In genomic region chr13:41321433-41321832, GRCm38 (mm10) we compare ENCODE assay signal across 13 mouse cellular contexts. TPM values are rescaled to one million over a fixed set of nuclear protein-coding genes. Genes with fewer than 3 reads are reported as not detected.
DNase-seq lines count a peak whose midpoint lies in the region; ATAC-seq and TF ChIP-seq lines count a peak whose summit lies in the region.
"Had no signal": no experiment of that assay in that cellular context is flagged by ENCODE, and none has a peak within 500 bp of the region (broad histone marks: within the 10 kb centered on the region; RNA-seq: fewer than 3 reads in every experiment).

No protein-coding gene starts in this region.

- WGBS in hindbrain, embryonic 10.5 days = 91% methylated on average over 3 of the region's 3 CpGs
- WGBS in hindbrain, embryonic 11.5 days = 94% methylated on average over 3 of the region's 3 CpGs
- WGBS in midbrain, embryonic 15.5 days = 77% methylated on average over 3 of the region's 3 CpGs
- 87% methylated on average over 3 of the region's 3 CpGs for WGBS in midbrain, embryonic 11.5 days
- WGBS in hindbrain, embryonic 12.5 days = 86% methylated on average over 3 of the region's 3 CpGs
- 51% methylated on average over 3 of the region's 3 CpGs for WGBS in stomach, embryonic 15.5 days
- 71% methylated on average over 3 of the region's 3 CpGs for WGBS in cerebellum, adult 2 months

- no peak for DNase-seq in hindbrain, embryonic 10.5 days (ENCODE audit: low spot score)
- no peak for DNase-seq in hindbrain, embryonic 11.5 days (ENCODE audit: low spot score)
- DNase-seq in midbrain, embryonic 11.5 days (ENCODE audit: low spot score, missing footprints) = no peak
- DNase-seq in cerebellum, adult 2 months = no peak
- no peak for DNase-seq in gastrocnemius, postnatal 36 days
- DNase-seq: right cerebral cortex, adult 18-20 months; thymus, postnatal 25 days had no signal

- H3K4me3 ChIP-seq in hindbrain, embryonic 10.5 days = no peak overlapping the region
- no peak overlapping the region for H3K4me3 ChIP-seq in hindbrain, embryonic 11.5 days (ENCODE audit: low read depth, low read length)
- H3K4me3 ChIP-seq in midbrain, embryonic 15.5 days = no peak overlapping the region
- H3K4me3 ChIP-seq in midbrain, embryonic 11.5 days (ENCODE audit: low read depth, low read length) = no peak overlapping the region
- H3K4me3 ChIP-seq in hindbrain, embryonic 12.5 days = no peak overlapping the region
- no peak overlapping the region for H3K4me3 ChIP-seq in stomach, embryonic 15.5 days (replicated peaks)
- no peak overlapping the region for H3K4me3 ChIP-seq in cerebellum, adult 2 months (replicated peaks; ENCODE audit: insufficient read depth, low read depth, low read length)
- H3K4me3 ChIP-seq: heart, embryonic 15.5 days had no signal

- H3K9ac ChIP-seq in hindbrain, embryonic 11.5 days (ENCODE audit: low read depth, low read length) = no peak overlapping the region
- H3K9ac ChIP-seq in midbrain, embryonic 15.5 days = no peak overlapping the region
- H3K9ac ChIP-seq in midbrain, embryonic 11.5 days (ENCODE audit: low read length) = no peak overlapping the region
- no peak overlapping the region for H3K9ac ChIP-seq in hindbrain, embryonic 12.5 days
- H3K9ac ChIP-seq in stomach, embryonic 15.5 days = no peak overlapping the region
- H3K9ac ChIP-seq: heart, embryonic 15.5 days had no signal

- 0 out of 2 replicates have a peak overlapping the region, but pooled peaks have one; percentile 43 for H3K27ac ChIP-seq in hindbrain, embryonic 10.5 days
- H3K27ac ChIP-seq in hindbrain, embryonic 11.5 days (ENCODE audit: low read depth, low read length) = no peak overlapping the region
- peak overlapping the region; percentile 61 for H3K27ac ChIP-seq in midbrain, embryonic 15.5 days
- no peak overlapping the region for H3K27ac ChIP-seq in midbrain, embryonic 11.5 days (ENCODE audit: low read depth, low read length)
- H3K27ac ChIP-seq in hindbrain, embryonic 12.5 days = peak overlapping the region; percentile 55; the same call in 1 of the 2 replicates
- peak overlapping the region; percentile 64; the same call in 1 of the 2 replicates for H3K27ac ChIP-seq in stomach, embryonic 15.5 days
- H3K27ac ChIP-seq in cerebellum, adult 2 months (ENCODE audit: insufficient read depth, low read length) = no peak overlapping the region
- H3K27ac ChIP-seq: heart, embryonic 15.5 days had no signal

- H3K9me3 ChIP-seq in hindbrain, embryonic 10.5 days = no peaks in the 10 kb centered on the region
- H3K9me3 ChIP-seq in hindbrain, embryonic 11.5 days (ENCODE audit: control insufficient read depth, low read length) = no peaks in the 10 kb centered on the region
- no peaks in the 10 kb centered on the region for H3K9me3 ChIP-seq in midbrain, embryonic 15.5 days
- H3K9me3 ChIP-seq in midbrain, embryonic 11.5 days (ENCODE audit: control insufficient read depth, low read length) = no peaks in the 10 kb centered on the region
- no peaks in the 10 kb centered on the region for H3K9me3 ChIP-seq in hindbrain, embryonic 12.5 days (replicated peaks)
- no peaks in the 10 kb centered on the region for H3K9me3 ChIP-seq in stomach, embryonic 15.5 days
- H3K9me3 ChIP-seq: heart, embryonic 15.5 days had no signal

- no peak for ATAC-seq in hindbrain, embryonic 11.5 days (ENCODE audit: low FRiP score)
- no peak for ATAC-seq in midbrain, embryonic 15.5 days (replicated peaks)
- no peak for ATAC-seq in midbrain, embryonic 11.5 days (ENCODE audit: low FRiP score)
- ATAC-seq in hindbrain, embryonic 12.5 days (ENCODE audit: low FRiP score) = no peak
- ATAC-seq in stomach, embryonic 15.5 days (ENCODE audit: insufficient read depth, low FRiP score, low read depth) = no peak

- H3K36me3 ChIP-seq in hindbrain, embryonic 10.5 days = peaks cover 23% of the 10 kb centered on the region
- H3K36me3 ChIP-seq in hindbrain, embryonic 11.5 days (ENCODE audit: control insufficient read depth, insufficient read depth, low read length) = peaks cover 3% of the 10 kb centered on the region
- H3K36me3 ChIP-seq in midbrain, embryonic 15.5 days (replicated peaks) = no peaks in the 10 kb centered on the region
- H3K36me3 ChIP-seq in midbrain, embryonic 11.5 days (ENCODE audit: control insufficient read depth, insufficient read depth, low read length) = peaks cover 3% of the 10 kb centered on the region; the same call in 1 of the 2 replicates
- peaks cover 10% of the 10 kb centered on the region for H3K36me3 ChIP-seq in hindbrain, embryonic 12.5 days
- peaks cover 2% of the 10 kb centered on the region for H3K36me3 ChIP-seq in stomach, embryonic 15.5 days

- intact Hi-C loops in gastrocnemius, postnatal 36 days (cut with DNase I) = no loop called here

- 0 out of 2 replicates have a peak, but pooled peaks cover 4% of the 10 kb centered on the region for H3K4me1 ChIP-seq in hindbrain, embryonic 10.5 days (replicated peaks)
- no peaks in the 10 kb centered on the region for H3K4me1 ChIP-seq in hindbrain, embryonic 11.5 days (replicated peaks; ENCODE audit: control insufficient read depth, insufficient read depth, low read length)
- H3K4me1 ChIP-seq in midbrain, embryonic 15.5 days = no peaks in the 10 kb centered on the region; the same call in 1 of the 2 replicates
- H3K4me1 ChIP-seq in midbrain, embryonic 11.5 days (ENCODE audit: control insufficient read depth, insufficient read depth, low read length) = peaks cover 4% of the 10 kb centered on the region
- H3K4me1 ChIP-seq in hindbrain, embryonic 12.5 days = no peaks in the 10 kb centered on the region; the same call in 1 of the 2 replicates
- H3K4me1 ChIP-seq in stomach, embryonic 15.5 days = 0 out of 2 replicates have a peak, but pooled peaks cover 10% of the 10 kb centered on the region
- no peaks in the 10 kb centered on the region; the same call in 1 of the 2 replicates for H3K4me1 ChIP-seq in cerebellum, adult 2 months (ENCODE audit: control insufficient read depth, insufficient read depth, low read length)
- H3K4me1 ChIP-seq: heart, embryonic 15.5 days had no signal

- no peak for TF ChIP-seq CTCF in cerebellum, adult 2 months (IDR thresholded peaks at IDR 0.05; ENCODE audit: borderline replicate concordance, insufficient read depth, low read depth, low read length)

- H3K27me3 ChIP-seq in hindbrain, embryonic 10.5 days (ENCODE audit: insufficient read depth, poor library complexity, severe bottlenecking) = no peaks in the 10 kb centered on the region
- H3K27me3 ChIP-seq in hindbrain, embryonic 11.5 days (ENCODE audit: control insufficient read depth, insufficient read depth, low read length) = no peaks in the 10 kb centered on the region
- H3K27me3 ChIP-seq in midbrain, embryonic 15.5 days (replicated peaks) = no peaks in the 10 kb centered on the region
- no peaks in the 10 kb centered on the region for H3K27me3 ChIP-seq in midbrain, embryonic 11.5 days (ENCODE audit: control insufficient read depth, insufficient read depth, low read length)
- H3K27me3 ChIP-seq in hindbrain, embryonic 12.5 days = no peaks in the 10 kb centered on the region
- no peaks in the 10 kb centered on the region for H3K27me3 ChIP-seq in stomach, embryonic 15.5 days (replicated peaks)
- no peaks in the 10 kb centered on the region for H3K27me3 ChIP-seq in cerebellum, adult 2 months (ENCODE audit: control insufficient read depth, insufficient read depth, low read length)
- H3K27me3 ChIP-seq: heart, embryonic 15.5 days had no signal

- no peak for TF ChIP-seq POLR2A in cerebellum, adult 2 months (IDR thresholded peaks at IDR 0.05; ENCODE audit: borderline replicate concordance, insufficient read depth, low read length)

- H3K4me2 ChIP-seq in hindbrain, embryonic 11.5 days (replicated peaks; ENCODE audit: low read depth, low read length) = no peak overlapping the region
- no peak overlapping the region for H3K4me2 ChIP-seq in midbrain, embryonic 15.5 days
- H3K4me2 ChIP-seq in midbrain, embryonic 11.5 days = no peak overlapping the region
- H3K4me2 ChIP-seq in hindbrain, embryonic 12.5 days (replicated peaks) = no peak overlapping the region
- no peak overlapping the region for H3K4me2 ChIP-seq in stomach, embryonic 15.5 days
- H3K4me2 ChIP-seq: heart, embryonic 15.5 days; liver, embryonic 11.5 days had no signal

RNA-seq across cellular contexts. Expression of gene Gm17364, which starts 47.7 kb away (rescaled TPM):
- polyA plus RNA-seq in hindbrain, embryonic 10.5 days (2016; fragmentation: Nextera tagmentation; extraction: Ambion mirVana) = not detected in 2 replicates
- polyA plus RNA-seq in hindbrain, embryonic 11.5 days (2014; fragmentation: Nextera tagmentation; extraction: Ambion mirVana) = not detected in 2 replicates
- not detected in 2 replicates for polyA plus RNA-seq in midbrain, embryonic 15.5 days (2015; fragmentation: Nextera tagmentation; extraction: Ambion mirVana)
- not detected in 2 replicates for polyA plus RNA-seq in midbrain, embryonic 11.5 days (2014; fragmentation: Nextera tagmentation; extraction: Ambion mirVana)
- not detected in 2 replicates for polyA plus RNA-seq in hindbrain, embryonic 12.5 days (2016; fragmentation: Nextera tagmentation; extraction: Ambion mirVana)
- polyA plus RNA-seq in stomach, embryonic 15.5 days (2015; fragmentation: Nextera tagmentation; extraction: Ambion mirVana) = not detected in 2 replicates
- polyA plus RNA-seq in cerebellum, adult 2 months (2012; rRNA removed) = not detected in 2 replicates
- total RNA-seq in gastrocnemius, postnatal 36 days (2021) = not detected
- total RNA-seq: layer of hippocampus, postnatal 10 days had no signal
- polyA plus RNA-seq: heart, embryonic 15.5 days; liver, embryonic 11.5 days had no signal

Comparison
In these comparisons a context has a peak if more than half of its experiments do, and no peak if none do; other contexts are left out.
1. H3K27ac ChIP-seq: peak in hindbrain, embryonic 10.5 days (single experiment), midbrain, embryonic 15.5 days (single experiment), hindbrain, embryonic 12.5 days (single experiment) and stomach, embryonic 15.5 days (single experiment); none in hindbrain, embryonic 11.5 days (single experiment), midbrain, embryonic 11.5 days (single experiment) and cerebellum, adult 2 months (single experiment).